ENCODE assay signal across 8 mouse cellular contexts in the genomic region with DNA sequence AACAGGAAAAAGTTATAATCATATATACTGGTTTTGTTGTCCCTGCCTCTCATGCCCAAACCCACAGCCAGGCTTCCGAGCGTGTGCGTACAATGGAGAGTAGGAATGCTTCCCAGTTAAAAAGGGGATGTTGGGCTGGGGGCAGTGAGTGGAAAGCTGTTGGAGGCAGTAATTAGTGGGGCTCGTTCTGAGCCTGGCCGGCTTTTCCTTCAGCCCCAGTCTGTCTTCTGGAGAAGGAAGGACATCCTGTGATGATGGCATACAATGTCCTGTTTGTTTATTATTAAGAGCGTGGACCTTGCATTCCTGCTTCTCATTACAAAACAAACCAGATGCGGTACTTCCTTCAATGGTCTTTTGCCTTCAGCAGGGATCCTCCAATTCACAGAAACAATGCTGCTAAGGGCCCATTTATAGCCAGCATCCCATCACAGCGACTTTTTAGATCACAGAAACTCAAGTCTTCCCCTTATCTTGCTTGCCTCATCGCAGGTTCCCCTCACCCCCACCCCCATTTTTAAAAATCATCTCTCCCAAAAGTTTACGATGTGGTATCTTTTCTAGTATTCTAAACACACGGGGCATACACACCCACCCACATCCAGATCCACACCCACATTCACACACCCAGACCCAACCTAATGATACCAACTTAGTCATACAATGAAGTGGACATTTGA.
DNase-seq lines count a peak whose midpoint lies in the region; ATAC-seq and TF ChIP-seq lines count a peak whose summit lies in the region.

No protein-coding gene starts in this region.

- H3K9me3 ChIP-seq in lung, embryonic 14.5 days (ENCODE audit: low read depth, low read length), result no peaks in the 10 kb centered on the region
- no peaks in the 10 kb centered on the region for H3K9me3 ChIP-seq in heart, embryonic 10.5 days
- no peaks in the 10 kb centered on the region for H3K9me3 ChIP-seq in liver, embryonic 13.5 days (replicated peaks)
- no peaks in the 10 kb centered on the region for H3K9me3 ChIP-seq in stomach, embryonic 14.5 days (ENCODE audit: control insufficient read depth, low read depth, low read length)

- no peak for TF ChIP-seq CTCF in lung, embryonic 14.5 days (IDR thresholded peaks at IDR 0.05; ENCODE audit: low read depth)

- peak overlapping the region; percentile 94 for H3K4me2 ChIP-seq in lung, embryonic 14.5 days
- peak overlapping the region; percentile 90 for H3K4me2 ChIP-seq in liver, embryonic 13.5 days
- peak overlapping the region; percentile 77 for H3K4me2 ChIP-seq in stomach, embryonic 14.5 days (replicated peaks; ENCODE audit: low read depth, low read length)

- peak overlapping the region; percentile 54; the same call in 1 of the 2 replicates for H3K9ac ChIP-seq in lung, embryonic 14.5 days
- H3K9ac ChIP-seq in liver, embryonic 13.5 days, result peak overlapping the region; percentile 65
- H3K9ac ChIP-seq in stomach, embryonic 14.5 days (replicated peaks; ENCODE audit: low read depth, low read length), result no peak overlapping the region

- peaks cover 29% of the 10 kb centered on the region for H3K27me3 ChIP-seq in lung, embryonic 14.5 days (ENCODE audit: insufficient read depth, low read length)
- H3K27me3 ChIP-seq in heart, embryonic 10.5 days (ENCODE audit: insufficient read depth, poor library complexity, severe bottlenecking), result peaks cover 42% of the 10 kb centered on the region
- peaks cover 47% of the 10 kb centered on the region for H3K27me3 ChIP-seq in liver, embryonic 13.5 days
- H3K27me3 ChIP-seq in stomach, embryonic 14.5 days (ENCODE audit: control insufficient read depth, insufficient read depth, low read length), result peaks cover 3% of the 10 kb centered on the region; the same call in 1 of the 2 replicates

- peaks cover 9% of the 10 kb centered on the region for H3K4me1 ChIP-seq in lung, embryonic 14.5 days (ENCODE audit: insufficient read depth)
- peaks cover 21% of the 10 kb centered on the region for H3K4me1 ChIP-seq in heart, embryonic 10.5 days
- H3K4me1 ChIP-seq in liver, embryonic 13.5 days (replicated peaks), result peaks cover 44% of the 10 kb centered on the region
- H3K4me1 ChIP-seq in stomach, embryonic 14.5 days (ENCODE audit: control insufficient read depth, insufficient read depth, low read length), result peaks cover 3% of the 10 kb centered on the region; the same call in 1 of the 2 replicates

- peak overlapping the region; percentile 57 for H3K4me3 ChIP-seq in lung, embryonic 14.5 days (ENCODE audit: low read depth, low read length)
- peak overlapping the region; percentile 72 for H3K4me3 ChIP-seq in heart, embryonic 10.5 days
- peak overlapping the region; percentile 65 for H3K4me3 ChIP-seq in liver, embryonic 13.5 days (replicated peaks)
- no peak overlapping the region for H3K4me3 ChIP-seq in stomach, embryonic 14.5 days (ENCODE audit: low read depth, low read length)

- DNase-seq in lung, embryonic 14.5 days, result peak; percentile 46
- DNase-seq in lung, postnatal 25 days (ENCODE audit: low spot score), result no peak
- no peak for DNase-seq in heart, embryonic 10.5 days (ENCODE audit: low spot score)
- no peak for DNase-seq in liver, embryonic 13.5 days
- DNase-seq in urinary bladder, postnatal 36 days (ENCODE audit: low spot score in 2 of 2), result no peak
- DNase-seq in urinary bladder, postnatal 4 days (ENCODE audit: low spot score in 2 of 2), result no peak
- DNase-seq in cerebellum, adult 8-10 months, result no peak

- WGBS in lung, embryonic 14.5 days, result 8% methylated on average over 11 of the region's 11 CpGs
- WGBS in heart, embryonic 10.5 days, result 11% methylated on average over 11 of the region's 11 CpGs
- WGBS in liver, embryonic 13.5 days (ENCODE audit: insufficient replicate concordance), result 8% methylated on average over 11 of the region's 11 CpGs
- 11% methylated on average over 11 of the region's 11 CpGs for WGBS in stomach, embryonic 14.5 days

- H3K27ac ChIP-seq in lung, embryonic 14.5 days (ENCODE audit: low read depth), result no peak overlapping the region
- H3K27ac ChIP-seq in heart, embryonic 10.5 days, result no peak overlapping the region
- no peak overlapping the region for H3K27ac ChIP-seq in liver, embryonic 13.5 days
- H3K27ac ChIP-seq in stomach, embryonic 14.5 days (ENCODE audit: low read length), result no peak overlapping the region

- no peak for ATAC-seq in lung, embryonic 14.5 days (ENCODE audit: insufficient read depth)
- ATAC-seq in liver, embryonic 13.5 days (ENCODE audit: low read depth), result no peak
- no peak for ATAC-seq in stomach, embryonic 14.5 days (ENCODE audit: insufficient number of reproducible peaks, insufficient read depth, low FRiP score, low read depth)

- no peaks in the 10 kb centered on the region for H3K36me3 ChIP-seq in lung, embryonic 14.5 days (ENCODE audit: insufficient read depth)
- no peaks in the 10 kb centered on the region for H3K36me3 ChIP-seq in heart, embryonic 10.5 days
- H3K36me3 ChIP-seq in liver, embryonic 13.5 days, result no peaks in the 10 kb centered on the region
- H3K36me3 ChIP-seq in stomach, embryonic 14.5 days (ENCODE audit: control insufficient read depth, insufficient read depth, low read length), result no peaks in the 10 kb centered on the region
